Mouse (Mus musculus): ENCODE data around the gene Gm14851. TPM values are rescaled to one million over a fixed set of nuclear protein-coding genes. Genes with fewer than 3 reads are reported as not detected.

Gm14851 gene
- polyA plus RNA-seq (2014; fragmentation: Illumina TruSeq; extraction: RNeasy Lipid Tissue Mini Kit (QIAGEN cat#74804); ENCODE audit: low read depth, low replicate concordance): not detected

GRCm38 (mm10) chr8:21095950-21096349 lies at the start of gene Gm14851:
Gene Gm14851, minus strand, starts transcription at chr8:21096050.

GRCm38 (mm10) chr8:21134342-21134741 lies 38.5 kb upstream of the Gm14851 start, which contains the start of gene Defa30:
Gene Defa30, plus strand, starts transcription at chr8:21134642.

GRCm38 (mm10) chr8:21084142-21084541 lies 11.7 kb downstream of the Gm14851 start, which contains the start of gene Defa25:
Gene Defa25, plus strand, starts transcription at chr8:21084442.

GRCm38 (mm10) chr8:21064738-21065137 lies 31.1 kb downstream of the Gm14851 start, which contains the start of gene Defa35:
Gene Defa35, plus strand, starts transcription at chr8:21065038.

GRCm38 (mm10) chr8:21054747-21055146 lies 41.1 kb downstream of the Gm14851 start, which contains the start of gene Defa23:
Gene Defa23, plus strand, starts transcription at chr8:21055047.

Other genes starting within 250 kb of the Gm14851 start
- not detected for gene Defb33, start 203.4 kb downstream of the Gm14851 start, polyA plus RNA-seq (2014; fragmentation: Illumina TruSeq; extraction: RNeasy Lipid Tissue Mini Kit (QIAGEN cat#74804); ENCODE audit: low read depth, low replicate concordance)
- not detected for gene Gm15056, start 193.4 kb downstream of the Gm14851 start, polyA plus RNA-seq (2014; fragmentation: Illumina TruSeq; extraction: RNeasy Lipid Tissue Mini Kit (QIAGEN cat#74804); ENCODE audit: low read depth, low replicate concordance)
- gene Gm6040, start 174.0 kb downstream of the Gm14851 start, polyA plus RNA-seq (2014; fragmentation: Illumina TruSeq; extraction: RNeasy Lipid Tissue Mini Kit (QIAGEN cat#74804); ENCODE audit: low read depth, low replicate concordance): not detected
- gene AY761185, start 151.3 kb downstream of the Gm14851 start, polyA plus RNA-seq (2014; fragmentation: Illumina TruSeq; extraction: RNeasy Lipid Tissue Mini Kit (QIAGEN cat#74804); ENCODE audit: low read depth, low replicate concordance): not detected
- not detected for gene Defa21, start 70.5 kb downstream of the Gm14851 start, polyA plus RNA-seq (2014; fragmentation: Illumina TruSeq; extraction: RNeasy Lipid Tissue Mini Kit (QIAGEN cat#74804); ENCODE audit: low read depth, low replicate concordance)
- gene Defa23, start 41.0 kb downstream of the Gm14851 start, polyA plus RNA-seq (2014; fragmentation: Illumina TruSeq; extraction: RNeasy Lipid Tissue Mini Kit (QIAGEN cat#74804); ENCODE audit: low read depth, low replicate concordance): not detected
- not detected for gene Defa35, start 31.0 kb downstream of the Gm14851 start, polyA plus RNA-seq (2014; fragmentation: Illumina TruSeq; extraction: RNeasy Lipid Tissue Mini Kit (QIAGEN cat#74804); ENCODE audit: low read depth, low replicate concordance)
- not detected for gene Defa25, start 11.6 kb downstream of the Gm14851 start, polyA plus RNA-seq (2014; fragmentation: Illumina TruSeq; extraction: RNeasy Lipid Tissue Mini Kit (QIAGEN cat#74804); ENCODE audit: low read depth, low replicate concordance)
- gene Defa30, start 38.6 kb upstream of the Gm14851 start, polyA plus RNA-seq (2014; fragmentation: Illumina TruSeq; extraction: RNeasy Lipid Tissue Mini Kit (QIAGEN cat#74804); ENCODE audit: low read depth, low replicate concordance): not detected
- not detected for gene Defa22, start 66.2 kb upstream of the Gm14851 start, polyA plus RNA-seq (2014; fragmentation: Illumina TruSeq; extraction: RNeasy Lipid Tissue Mini Kit (QIAGEN cat#74804); ENCODE audit: low read depth, low replicate concordance)
- 2.1 TPM for gene Defa31, start 95.6 kb upstream of the Gm14851 start, polyA plus RNA-seq (2014; fragmentation: Illumina TruSeq; extraction: RNeasy Lipid Tissue Mini Kit (QIAGEN cat#74804); ENCODE audit: low read depth, low replicate concordance)
- not detected for gene Gm15293, start 105.5 kb upstream of the Gm14851 start, polyA plus RNA-seq (2014; fragmentation: Illumina TruSeq; extraction: RNeasy Lipid Tissue Mini Kit (QIAGEN cat#74804); ENCODE audit: low read depth, low replicate concordance)
- gene Gm15292, start 153.7 kb upstream of the Gm14851 start, polyA plus RNA-seq (2014; fragmentation: Illumina TruSeq; extraction: RNeasy Lipid Tissue Mini Kit (QIAGEN cat#74804); ENCODE audit: low read depth, low replicate concordance): not detected
- gene Defa27, start 219.5 kb upstream of the Gm14851 start, polyA plus RNA-seq (2014; fragmentation: Illumina TruSeq; extraction: RNeasy Lipid Tissue Mini Kit (QIAGEN cat#74804); ENCODE audit: low read depth, low replicate concordance): not detected
- gene Defa29, start 231.0 kb upstream of the Gm14851 start, polyA plus RNA-seq (2014; fragmentation: Illumina TruSeq; extraction: RNeasy Lipid Tissue Mini Kit (QIAGEN cat#74804); ENCODE audit: low read depth, low replicate concordance): not detected